Mouse (Mus musculus): ENCODE measurements at regions not wholly inside any gene's neighbourhood (a gene's known extent, or its start where the extent isn't known, plus 50 kb on each side); places are given as distances from the start of the nearest gene placed in this dataset.
A peak's percentile ranks its signal among the peaks of the same experiment; 100 is the strongest.

DNA sequence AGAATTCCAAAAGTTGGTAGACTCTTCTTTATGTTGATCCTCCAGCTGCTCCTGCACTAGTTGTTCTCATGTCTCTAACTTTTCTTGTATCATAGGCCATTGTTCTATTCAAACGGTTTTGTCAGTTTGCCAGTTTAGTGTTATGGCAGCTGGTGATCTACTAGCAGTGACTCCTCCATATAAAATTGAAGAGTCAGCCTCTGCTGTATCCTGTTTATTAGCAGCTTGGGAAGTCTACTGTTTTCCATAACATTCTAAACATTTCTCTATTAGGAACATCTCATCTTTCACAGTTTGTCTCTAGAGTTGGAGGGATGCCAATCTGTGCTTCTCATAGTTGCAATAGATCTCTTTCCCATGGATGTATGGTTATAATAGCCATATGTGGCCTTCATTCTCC lies 58.6 kb downstream of the Drd1 start:
- DNase-seq (ENCODE audit: low spot score), result no peak

DNA sequence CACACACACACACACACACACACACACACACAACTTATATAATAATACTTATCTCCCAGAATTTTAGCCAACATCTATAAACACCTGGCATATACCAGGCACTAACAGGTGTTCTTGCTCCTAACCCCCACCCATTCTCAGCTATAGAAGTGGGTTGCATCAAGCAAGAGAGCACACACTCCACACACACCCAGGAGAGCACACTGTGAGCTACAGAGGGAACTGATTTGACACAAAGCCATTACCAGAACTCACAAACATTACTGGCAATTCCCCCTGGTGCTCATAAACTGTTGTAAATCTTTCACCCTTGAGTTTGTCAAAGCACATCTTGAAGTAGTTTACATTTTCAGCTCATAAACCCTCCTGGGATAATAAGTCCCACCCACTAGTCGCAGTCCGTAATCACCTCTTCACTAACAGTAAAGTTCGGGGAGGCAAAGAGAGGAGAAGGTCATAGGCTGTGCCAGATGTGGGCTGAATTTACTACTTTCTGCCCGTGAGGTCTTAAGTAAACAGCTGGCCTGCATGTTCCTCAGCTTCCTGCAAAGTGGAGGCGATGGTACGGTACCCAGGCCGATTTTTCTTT lies 62.5 kb downstream of the Drd1 start:
- no peak for DNase-seq (ENCODE audit: low spot score)

DNA sequence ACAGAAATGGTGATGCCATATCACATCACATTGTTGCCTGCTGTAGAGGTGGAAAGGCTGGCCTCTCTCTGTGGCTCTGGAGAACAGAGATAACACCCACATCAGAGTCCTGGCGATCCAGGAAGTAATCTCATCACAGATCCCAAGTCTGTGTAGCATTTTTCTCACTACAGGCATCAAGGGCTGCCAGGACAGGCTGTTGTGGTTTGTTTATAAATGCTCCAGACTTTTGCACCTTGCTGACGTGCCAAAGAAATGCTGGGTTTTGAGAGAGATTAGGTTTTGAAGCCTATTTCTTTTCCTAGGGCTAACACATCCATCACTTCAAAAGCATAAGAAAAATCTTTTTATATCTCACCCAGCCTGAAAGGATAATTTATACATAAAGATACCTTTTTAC lies 76.3 kb downstream of the Drd1 start:
- DNase-seq (ENCODE audit: low spot score), result no peak

DNA sequence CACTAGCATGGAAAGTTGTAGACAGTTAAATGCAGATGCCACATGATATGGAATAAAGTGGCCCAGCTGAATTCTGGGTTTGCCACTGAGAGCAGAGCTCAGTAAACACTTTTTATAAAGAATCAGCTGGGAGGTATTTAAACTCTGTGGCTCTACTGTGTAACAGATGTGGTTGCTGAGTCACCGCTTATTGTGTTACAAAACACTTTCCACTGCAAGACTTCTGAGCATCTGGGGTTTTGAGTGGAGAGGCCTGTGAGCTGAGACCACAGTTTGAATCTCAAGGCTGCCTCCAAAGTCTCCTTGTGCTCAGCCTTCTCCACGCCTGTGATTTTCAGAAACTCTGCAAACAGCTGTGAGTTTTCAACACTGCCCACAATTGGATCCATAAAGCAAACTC lies 86.1 kb downstream of the Drd1 start:
- no peak for DNase-seq (ENCODE audit: low spot score)

DNA sequence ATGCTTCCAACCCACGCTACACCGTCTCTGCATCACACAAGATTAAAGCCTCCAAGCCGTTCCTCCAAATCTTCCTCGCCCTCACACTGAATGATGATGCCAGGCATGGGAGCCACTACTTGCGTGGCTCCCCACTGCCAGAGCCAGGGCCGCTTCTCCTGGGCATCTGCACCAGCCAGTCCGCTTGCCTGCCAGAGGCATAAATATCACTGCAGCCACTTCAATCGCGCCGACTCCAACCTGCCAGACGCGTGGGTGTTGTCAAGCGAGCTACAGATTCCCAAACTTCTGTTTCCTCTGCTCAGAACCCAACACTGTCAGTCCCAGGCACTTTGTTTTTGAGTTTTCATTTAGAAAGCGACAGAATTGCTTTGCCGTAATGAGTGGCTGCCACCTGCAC lies 99.3 kb downstream of the Drd1 start:
- DNase-seq (ENCODE audit: low spot score), result no peak

DNA sequence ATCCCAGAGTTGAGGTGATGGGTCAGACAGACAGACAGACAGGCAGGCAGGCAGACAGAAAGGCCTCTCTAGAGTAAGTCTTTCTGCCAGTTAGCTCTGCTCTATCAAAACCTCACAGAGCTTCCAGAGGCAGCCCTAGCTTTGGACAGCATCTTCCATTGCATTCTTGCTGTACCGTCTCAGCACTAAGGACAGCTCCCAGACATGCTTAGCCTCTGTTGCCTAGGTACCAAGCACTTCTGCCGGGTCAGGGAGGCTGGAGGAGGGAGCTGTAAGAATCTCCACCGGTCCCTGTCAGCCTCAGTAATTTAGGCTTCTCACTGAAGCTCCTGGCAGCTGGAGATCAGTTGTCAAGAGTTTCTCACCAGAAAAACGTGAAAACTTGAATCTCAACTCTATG lies 107.4 kb downstream of the Drd1 start:
- peak; percentile 24 for DNase-seq (ENCODE audit: low spot score)

DNA sequence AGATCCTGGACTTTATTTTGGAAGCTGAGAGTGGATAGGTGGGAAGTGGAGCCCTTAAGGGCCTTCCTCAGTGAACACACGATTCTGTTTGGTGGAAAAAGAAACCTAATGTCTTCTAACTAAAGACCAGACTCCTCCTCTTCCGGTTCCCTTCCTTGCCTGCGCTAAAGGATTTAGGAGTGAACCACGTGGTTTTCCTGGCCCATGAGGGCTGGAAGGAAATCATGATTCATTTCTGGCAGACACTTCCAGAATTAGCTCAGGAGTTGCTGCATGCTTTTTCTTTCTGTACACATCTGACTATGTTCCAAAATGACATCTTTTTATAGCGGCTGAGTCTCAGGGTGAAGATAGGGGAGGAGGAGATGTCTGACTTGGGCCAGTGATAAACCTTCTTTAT lies 109.8 kb downstream of the Drd1 start:
- no peak for DNase-seq (ENCODE audit: low spot score)

DNA sequence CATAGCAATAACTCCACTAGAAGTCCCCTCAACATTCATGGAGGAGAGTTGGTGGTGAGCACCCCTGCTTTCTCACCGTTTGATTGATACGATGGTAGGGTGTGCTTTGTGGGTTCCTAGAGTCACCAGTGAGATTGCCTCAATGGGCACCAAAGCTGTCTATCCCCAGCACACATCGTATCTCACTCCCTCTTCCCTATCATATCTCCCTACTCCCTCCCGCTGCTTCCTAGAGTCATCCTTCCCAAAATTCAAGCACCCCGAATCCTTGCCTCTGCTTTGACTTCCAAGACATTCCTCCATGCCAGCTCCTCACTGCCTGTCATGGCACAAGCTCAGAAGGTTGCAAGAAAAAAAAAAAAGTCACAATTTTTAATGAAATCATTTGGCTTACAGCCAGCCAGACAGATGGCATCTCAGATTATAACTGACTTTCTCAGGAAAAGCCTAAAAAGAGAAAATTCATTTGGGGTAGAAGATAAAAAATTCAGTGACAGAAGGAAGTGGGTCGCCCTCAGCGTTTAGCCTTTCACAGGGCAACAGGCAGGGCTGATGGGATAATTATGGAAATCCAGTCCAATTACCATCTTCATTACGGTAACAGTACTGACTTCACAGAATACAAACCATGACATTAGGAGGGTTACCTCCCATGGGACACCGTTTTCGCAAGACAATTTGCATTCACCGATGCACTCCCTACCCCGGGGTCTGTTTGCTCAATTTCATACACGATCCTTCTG lies 114.3 kb downstream of the Drd1 start:
- DNase-seq (ENCODE audit: low spot score), result no peak

DNA sequence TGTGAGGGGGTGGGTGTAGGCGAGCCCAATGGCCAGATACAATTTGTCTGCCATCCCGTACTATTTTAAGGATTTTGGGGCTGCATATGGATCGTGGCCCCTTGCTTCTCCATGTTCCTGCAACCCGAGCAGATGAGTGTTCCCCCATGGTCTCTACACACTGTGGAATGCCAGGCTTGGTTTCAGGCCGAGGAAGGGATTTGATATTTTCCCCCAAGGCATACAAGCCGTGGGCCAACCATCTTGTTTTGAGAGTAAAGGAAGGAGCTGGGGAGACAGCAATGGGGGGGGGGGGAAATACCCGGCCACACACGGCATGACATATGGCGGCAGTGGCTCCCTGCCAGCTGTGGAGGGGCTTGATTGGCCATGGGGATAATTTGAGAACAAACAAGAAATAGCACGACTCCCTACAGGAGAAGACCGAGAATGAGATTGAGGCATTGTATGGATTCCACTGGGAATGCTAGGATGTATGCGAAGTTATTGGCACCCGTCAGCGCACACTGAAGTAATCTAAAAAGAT lies 120.3 kb downstream of the Drd1 start:
- no peak for DNase-seq (ENCODE audit: low spot score)

DNA sequence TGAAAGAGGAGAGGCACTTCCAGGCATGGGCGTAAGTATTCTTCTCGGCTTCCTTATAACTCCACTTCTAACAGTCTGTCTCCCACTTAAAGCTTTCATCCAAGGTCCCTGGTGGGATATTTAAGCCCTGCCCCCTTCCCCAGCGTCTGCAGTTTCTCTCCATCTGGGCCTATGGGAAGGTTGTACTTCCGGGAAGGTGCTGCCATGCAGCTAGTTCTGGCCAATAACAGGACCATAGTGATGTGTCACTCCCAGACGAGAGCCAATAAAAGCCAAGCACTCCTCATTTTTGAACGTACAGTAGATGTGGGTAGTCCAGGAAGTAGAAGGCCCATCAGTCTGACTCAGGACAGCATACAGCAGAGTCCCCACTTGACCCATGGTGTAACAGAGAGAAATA lies 121.0 kb downstream of the Drd1 start:
- no peak for DNase-seq (ENCODE audit: low spot score)

DNA sequence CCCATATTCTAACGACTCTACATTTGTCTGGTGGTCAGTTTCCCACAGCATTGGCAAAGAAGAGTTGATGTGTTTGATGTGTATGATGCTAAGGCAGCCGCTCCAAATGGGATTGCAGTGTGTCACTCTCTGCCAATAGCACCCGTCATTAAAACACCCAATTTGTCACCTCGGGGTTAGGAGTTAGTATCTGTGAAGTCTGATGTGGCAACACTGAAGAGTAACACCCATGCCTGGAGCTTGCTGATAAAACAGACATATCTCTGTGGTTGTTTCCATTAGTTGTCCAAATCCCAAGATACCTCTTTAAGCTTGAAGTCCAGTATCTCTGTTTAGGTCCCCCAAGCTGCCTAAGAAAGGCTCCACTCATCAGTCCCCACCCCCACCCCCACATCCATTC lies 129.4 kb downstream of the Drd1 start:
- DNase-seq (ENCODE audit: low spot score), result no peak

DNA sequence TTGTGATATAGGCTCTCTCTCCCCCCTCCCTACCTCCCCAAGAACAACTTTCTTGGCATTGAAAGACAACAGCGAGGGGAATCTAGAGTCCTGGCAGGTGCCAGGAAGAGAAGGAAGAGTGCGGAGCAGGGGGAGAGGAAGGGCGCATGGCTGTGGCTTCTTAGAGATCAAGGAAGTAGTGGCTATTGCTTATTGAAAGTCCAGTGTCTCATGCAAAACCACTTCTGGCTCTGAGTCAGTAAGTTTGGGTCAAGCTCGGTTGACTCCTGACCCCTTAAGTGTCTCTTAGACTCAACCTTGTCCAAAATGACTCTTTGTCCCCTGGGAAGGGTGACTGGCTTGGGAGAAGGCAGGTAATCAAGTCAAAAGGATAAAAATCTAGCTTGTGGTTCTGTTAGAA lies 131.1 kb downstream of the Drd1 start:
- DNase-seq (ENCODE audit: low spot score), result no peak

DNA sequence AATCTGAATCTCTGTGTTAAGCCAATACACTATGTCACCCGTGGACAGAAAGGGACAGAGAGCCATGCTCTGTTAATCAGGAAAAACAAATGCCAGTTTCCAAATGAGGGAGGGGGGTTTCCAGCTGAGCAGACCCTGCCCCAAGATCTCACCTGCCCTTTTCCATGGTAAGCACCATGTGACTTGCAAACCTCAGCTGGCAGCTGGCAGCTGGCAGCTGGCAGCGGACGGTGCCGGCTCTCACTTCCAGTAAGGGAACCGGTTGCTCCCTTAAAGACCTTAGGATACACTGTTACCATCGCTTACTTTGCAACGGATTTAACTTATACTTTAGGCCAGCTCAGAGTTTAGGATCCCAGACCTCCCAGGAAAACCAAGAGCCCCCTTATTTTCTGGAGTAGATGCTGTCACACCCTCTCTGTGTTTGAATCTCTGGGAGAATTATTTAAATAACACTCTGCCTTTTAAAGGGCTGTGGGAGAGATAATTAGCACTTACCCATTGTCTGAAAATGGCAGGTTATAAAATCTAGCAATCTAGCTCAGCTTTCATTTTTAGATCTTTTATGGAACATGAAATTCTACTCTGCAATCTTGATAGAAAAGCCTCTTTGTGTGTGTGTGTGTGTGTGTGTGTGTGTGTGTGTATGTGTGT lies 131.7 kb downstream of the Drd1 start:
- DNase-seq (ENCODE audit: low spot score), result no peak

DNA sequence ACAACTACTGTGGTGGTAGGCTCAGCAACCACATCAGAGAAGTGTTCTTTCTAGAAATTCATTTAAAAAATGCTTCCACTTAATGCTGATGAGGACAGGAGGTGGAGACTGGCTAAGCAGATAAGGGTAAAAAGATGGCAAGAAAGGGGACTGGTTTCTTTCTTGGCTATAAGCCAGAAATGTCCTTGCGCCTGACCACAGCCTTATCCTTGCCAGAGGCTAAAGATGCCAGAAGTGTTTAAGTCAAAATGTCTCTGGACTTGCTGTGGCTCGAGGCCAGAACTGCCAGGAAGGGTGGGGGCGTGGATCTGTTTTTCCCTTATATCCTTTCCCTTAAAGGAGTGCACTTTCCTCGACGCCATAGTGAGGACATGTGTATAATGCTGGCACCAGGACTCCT lies 133.7 kb downstream of the Drd1 start:
- no peak for DNase-seq (ENCODE audit: low spot score)

DNA sequence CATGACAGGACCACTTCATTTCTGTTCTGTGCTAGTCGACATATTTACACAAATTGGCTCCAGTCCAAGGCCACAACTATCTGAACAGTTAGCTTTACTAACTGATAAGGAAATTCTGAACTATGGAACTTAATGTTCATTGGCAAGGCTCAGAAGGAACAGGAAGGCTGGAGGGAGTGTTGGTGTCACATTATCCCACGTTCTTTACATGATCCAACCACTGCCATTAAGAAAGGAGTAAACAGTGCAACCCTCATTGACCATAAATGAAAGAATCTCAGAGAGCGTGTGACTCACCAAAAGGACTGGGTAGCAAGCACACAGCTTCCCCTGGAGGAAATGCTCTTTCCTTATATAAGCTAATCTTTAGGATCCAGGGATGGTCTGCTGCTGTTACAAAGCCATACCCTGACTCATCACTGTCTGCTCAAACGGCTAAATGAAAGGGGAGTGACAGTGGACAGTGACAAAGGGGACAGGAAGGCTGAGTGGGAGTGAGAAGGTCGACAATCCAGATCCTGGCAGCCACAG lies 135.6 kb downstream of the Drd1 start:
- DNase-seq (ENCODE audit: low spot score), result no peak

DNA sequence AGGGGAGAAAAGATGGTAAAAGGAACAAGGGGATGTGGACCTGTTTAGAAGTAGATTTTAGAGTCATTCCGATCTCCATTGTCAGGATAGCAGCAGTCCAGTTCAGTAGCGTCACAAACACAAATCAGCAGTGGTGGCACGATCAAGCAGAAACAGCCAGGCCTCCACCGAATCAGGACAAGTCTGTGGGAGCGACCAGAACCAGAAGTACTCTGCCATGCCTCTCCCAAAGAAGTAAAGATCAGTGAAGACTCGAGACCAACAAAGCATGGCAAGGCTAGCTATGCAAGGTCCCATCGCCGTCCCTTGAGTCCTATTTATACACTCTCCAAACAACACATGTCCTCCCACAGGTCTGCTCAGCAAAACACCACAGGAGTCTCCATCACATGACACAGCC lies 140.0 kb downstream of the Drd1 start:
- DNase-seq (ENCODE audit: low spot score), result no peak

DNA sequence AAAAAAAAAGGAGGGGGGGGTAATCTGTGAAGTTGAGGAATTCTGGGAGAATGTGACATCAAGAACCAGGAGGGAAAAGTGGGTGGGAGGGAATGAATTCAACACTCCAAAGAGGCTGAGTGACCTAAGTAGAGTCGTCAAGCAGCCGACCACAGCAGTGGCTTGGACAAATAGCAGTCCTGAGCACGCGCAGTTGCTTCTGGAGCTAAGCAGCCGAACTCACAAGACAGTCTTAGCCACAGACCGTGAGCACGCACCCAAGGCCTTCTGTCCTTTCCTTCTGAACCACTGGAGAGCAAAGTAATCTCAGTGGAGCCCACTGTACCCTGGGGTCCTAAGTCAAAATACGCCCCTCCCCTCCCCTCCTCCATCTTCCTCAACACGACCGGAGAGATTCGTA lies 141.1 kb downstream of the Drd1 start:
- no peak for DNase-seq (ENCODE audit: low spot score)

DNA sequence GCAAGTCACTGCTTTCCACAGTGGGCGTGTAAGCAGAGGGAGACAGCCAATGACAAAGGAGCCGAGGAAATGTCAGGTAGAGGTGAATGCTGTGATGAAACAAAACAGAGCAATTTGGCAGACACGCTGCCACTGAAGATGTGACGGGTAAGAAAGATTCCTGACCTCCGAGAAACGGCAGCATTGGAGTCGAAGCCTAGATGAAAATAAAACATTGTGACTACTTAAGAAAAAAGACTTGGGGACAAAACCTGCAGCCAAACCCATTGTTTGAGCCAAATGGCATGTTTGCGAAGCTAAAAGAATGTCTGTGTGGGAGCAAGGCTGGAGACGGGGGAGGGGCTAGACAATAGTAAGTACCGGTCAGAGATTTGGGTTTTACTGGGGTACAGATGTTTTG lies 142.0 kb downstream of the Drd1 start:
- no peak for DNase-seq (ENCODE audit: low spot score)

DNA sequence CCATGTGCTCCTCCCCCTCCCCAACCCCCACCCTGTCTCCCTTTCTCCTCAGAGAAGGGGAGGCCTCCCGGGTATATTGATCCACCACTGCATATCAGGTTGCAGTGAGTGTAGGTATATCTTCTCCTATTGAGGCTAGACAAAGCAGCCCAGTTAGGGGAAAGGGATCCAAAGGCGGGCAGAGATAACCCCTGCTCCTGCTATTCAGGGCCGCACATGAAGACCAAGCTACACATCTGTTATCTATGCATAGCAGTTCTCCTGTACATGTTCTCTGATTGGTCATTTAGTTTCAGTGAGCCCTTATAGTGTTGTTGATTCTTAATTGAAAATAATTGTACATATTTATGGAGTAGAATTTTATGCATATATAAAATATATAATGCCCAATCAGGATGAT lies 143.7 kb downstream of the Drd1 start:
- DNase-seq (ENCODE audit: low spot score), result no peak

DNA sequence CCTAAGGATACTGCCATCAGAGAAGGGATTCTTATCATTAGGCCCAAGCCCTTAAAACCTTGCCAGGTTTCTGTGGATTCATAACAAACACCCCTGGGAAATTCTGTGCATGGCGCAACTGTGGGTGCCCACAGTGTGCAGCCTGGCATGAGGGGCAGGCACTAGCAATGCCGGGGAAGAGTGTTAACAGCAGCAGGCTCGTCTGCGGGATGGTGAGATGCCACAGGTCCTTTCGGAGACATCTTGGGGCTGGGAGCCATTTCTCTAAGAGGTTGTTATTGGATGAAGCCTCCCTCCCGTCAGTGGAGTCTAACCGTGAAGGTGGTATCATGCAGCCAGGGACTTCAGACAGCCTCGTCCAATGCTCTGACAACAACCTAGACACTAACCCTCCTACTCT lies 144.2 kb downstream of the Drd1 start:
- DNase-seq (ENCODE audit: low spot score), result no peak

DNA sequence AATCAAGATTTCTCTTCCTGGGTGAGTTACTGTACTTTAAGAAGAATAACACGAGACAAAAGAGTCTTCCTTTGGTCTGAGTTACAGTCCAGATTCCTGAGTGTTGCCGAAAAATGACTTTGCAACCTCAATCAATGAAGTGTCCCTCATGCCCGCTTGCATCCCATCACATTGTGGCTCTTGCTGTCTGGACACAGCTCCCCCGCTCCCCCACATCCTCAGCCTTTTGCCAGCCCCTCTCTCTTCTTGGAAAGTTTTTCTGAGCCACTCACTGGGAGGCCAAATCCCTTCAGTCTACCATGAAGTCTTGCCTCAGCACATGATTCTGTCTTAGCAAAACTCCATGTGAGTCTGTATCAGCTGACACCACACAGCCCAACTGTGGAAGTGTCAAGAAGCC lies 145.3 kb downstream of the Drd1 start:
- DNase-seq (ENCODE audit: low spot score), result no peak

DNA sequence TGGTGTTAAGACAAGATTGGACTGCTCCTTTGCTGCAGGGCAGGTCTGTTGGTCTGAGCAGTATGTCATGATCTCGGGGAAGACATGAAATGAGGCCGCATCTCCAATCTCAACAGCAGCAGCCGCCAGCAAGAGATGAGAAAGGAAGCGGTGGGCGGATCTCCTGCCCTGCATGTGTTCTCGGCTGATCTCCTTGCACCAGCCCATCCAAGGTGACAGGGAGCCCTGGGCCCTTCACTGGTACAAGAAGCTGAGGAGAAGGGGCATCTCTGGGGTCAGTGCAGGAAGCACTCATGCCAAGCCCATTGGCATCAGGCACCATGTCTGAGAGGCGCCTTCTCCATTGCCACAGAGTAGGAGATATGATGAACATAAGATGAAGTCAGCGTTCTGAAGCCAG lies 151.0 kb downstream of the Drd1 start:
- DNase-seq (ENCODE audit: low spot score), result no peak

DNA sequence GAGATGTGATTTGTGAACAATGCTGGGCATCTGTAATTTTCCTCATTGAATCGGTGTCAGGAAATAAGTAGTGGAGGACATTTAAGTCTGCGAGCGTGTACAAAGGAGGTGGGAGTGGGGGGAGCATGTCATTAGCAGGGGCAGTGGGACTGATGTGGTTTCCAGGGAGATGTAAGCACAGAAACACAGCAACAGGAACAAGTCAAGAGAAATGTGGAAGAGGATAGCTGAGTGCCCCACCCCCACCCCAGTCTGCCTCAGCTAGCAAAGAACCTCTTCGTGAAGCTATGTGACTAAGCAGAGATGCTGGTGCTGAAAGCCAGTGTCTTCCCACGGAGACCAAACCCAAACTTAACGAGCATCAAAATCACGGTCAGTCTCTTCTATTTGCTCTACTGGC lies 151.9 kb downstream of the Drd1 start:
- no peak for DNase-seq (ENCODE audit: low spot score)

Measured in adipocyte (in vitro differentiated cells).